Mouse (Mus musculus) lung, postnatal 0 days (tissue): ENCODE data around the gene AU018091.

Experiments used
- CTCF ChIP-seq: IDR thresholded peaks from 2 replicates; pipeline ENCODE4 v1.5.1; 2016; ENCODE audit warnings: antibody characterized with exemption, mild to moderate bottlenecking
- EP300 ChIP-seq: IDR thresholded peaks from 2 replicates; pipeline ENCODE4 v1.6.1; 2016; ENCODE audit warnings: antibody characterized with exemption, mild to moderate bottlenecking, control low read depth

DNA sequence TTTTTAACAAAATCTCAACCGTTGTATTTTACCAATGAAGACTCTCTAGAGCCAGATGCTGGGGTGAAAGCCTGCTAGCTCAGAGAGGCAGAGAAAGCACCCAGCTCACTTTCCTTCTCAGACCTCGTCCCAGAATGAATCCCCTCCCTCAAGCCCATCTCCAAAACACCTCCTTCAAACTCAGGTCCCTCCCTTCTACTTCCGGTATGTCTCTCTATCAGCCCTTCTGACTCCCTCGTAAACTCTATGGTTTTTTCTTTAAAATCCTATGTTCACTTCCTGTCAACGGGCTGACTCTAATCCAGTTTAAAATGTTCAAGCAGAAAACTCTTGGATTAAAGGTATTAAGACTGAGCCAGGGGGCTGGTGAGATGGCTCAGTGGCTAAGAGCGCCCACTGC is 4.6 kb downstream of the AU018091 start:
- TF ChIP-seq CTCF (no peak), EP300 (no peak)
